11 mouse cellular contexts compared by ENCODE assay signal in the genomic region with DNA sequence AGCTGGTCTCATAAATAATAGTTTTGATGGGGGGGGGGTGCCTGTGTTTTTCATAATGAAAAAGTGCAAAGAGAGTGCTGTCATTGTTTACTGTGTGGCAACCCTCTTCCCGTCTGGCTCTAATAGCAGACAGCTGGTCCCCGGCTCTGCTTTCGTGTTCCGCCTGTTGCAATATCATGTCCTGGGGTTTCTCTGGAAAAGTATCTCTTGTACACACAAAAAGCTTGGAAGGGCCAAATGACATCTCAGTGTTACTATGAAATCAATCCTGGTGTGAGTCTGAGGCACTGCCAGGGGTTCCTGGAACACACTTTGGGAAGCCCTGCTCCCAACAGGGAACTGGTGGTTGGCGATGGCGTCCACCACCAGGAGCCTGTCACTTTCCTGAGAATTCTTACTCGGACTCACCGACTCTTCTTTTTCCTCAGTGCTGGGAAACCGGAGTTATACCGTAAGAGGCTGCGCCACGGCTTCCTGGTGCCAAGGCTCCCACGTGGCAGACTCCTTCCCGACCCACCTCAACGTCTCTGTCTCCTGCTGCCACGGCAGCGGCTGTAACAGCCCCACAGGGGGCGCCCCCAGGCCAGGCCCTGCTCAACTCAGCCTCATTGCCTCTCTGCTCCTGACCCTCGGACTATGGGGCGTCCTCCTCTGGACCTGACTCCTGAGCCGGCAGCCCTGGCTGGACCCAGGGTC. TPM values are rescaled to one million over a fixed set of nuclear protein-coding genes. Genes with fewer than 3 reads are reported as not detected.
DNase-seq lines count a peak whose midpoint lies in the region; ATAC-seq and TF ChIP-seq lines count a peak whose summit lies in the region.
"Had no signal": no experiment of that assay in that cellular context is flagged by ENCODE, and none has a peak within 500 bp of the region (broad histone marks: within the 10 kb centered on the region; RNA-seq: fewer than 3 reads in every experiment).

No protein-coding gene starts in this region.

- H3K36me3 ChIP-seq in midbrain, embryonic 14.5 days (ENCODE audit: control insufficient read depth, insufficient read depth, low read length), result no peaks in the 10 kb centered on the region
- no peaks in the 10 kb centered on the region for H3K36me3 ChIP-seq in midbrain, embryonic 16.5 days (ENCODE audit: control insufficient read depth, insufficient read depth, low read length)

- peak; percentile 50 for TF ChIP-seq CTCF in gastrocnemius, adult 2 months (IDR thresholded peaks at IDR 0.05)

- no peaks in the 10 kb centered on the region for H3K9me3 ChIP-seq in midbrain, embryonic 14.5 days (ENCODE audit: control insufficient read depth, low read length)
- H3K9me3 ChIP-seq in midbrain, embryonic 16.5 days (replicated peaks; ENCODE audit: control insufficient read depth, low read length, poor library complexity, severe bottlenecking), result no peaks in the 10 kb centered on the region

- 0 out of 2 replicates have a peak, but pooled peaks cover under 1% of the 10 kb centered on the region for H3K4me1 ChIP-seq in midbrain, embryonic 14.5 days (ENCODE audit: control insufficient read depth, insufficient read depth, low read length)
- peaks cover 5% of the 10 kb centered on the region for H3K4me1 ChIP-seq in midbrain, embryonic 16.5 days (ENCODE audit: control insufficient read depth, insufficient read depth, low read length)

- ATAC-seq in midbrain, embryonic 14.5 days (ENCODE audit: low FRiP score, low TSS enrichment), result peak; percentile 35; the same call in 1 of the 2 replicates
- no peak for ATAC-seq in midbrain, embryonic 16.5 days

- intact Hi-C loops in gastrocnemius, adult 2 months (cut with DNase I), result loop anchor here (5.0 kb wide), 1 partner anchor 87 kb away; no protein-coding TSS in a partner anchor
- intact Hi-C loops in gastrocnemius, postnatal 36 days (cut with DNase I), result loop anchor here (2.0 to 5.0 kb wide), 2 partner anchors 33 to 90 kb away; no protein-coding TSS in a partner anchor

- no peaks in the 10 kb centered on the region for H3K27me3 ChIP-seq in midbrain, embryonic 14.5 days (ENCODE audit: control insufficient read depth, insufficient read depth, low read length)
- H3K27me3 ChIP-seq in midbrain, embryonic 16.5 days (ENCODE audit: control insufficient read depth, insufficient read depth, low read depth, low read length), result no peaks in the 10 kb centered on the region

- H3K9ac ChIP-seq in midbrain, embryonic 14.5 days (replicated peaks; ENCODE audit: low read length), result no peak overlapping the region
- H3K9ac ChIP-seq in midbrain, embryonic 16.5 days (ENCODE audit: low read depth, low read length), result no peak overlapping the region

- H3K4me2 ChIP-seq in midbrain, embryonic 14.5 days (ENCODE audit: low read length), result no peak overlapping the region
- no peak overlapping the region for H3K4me2 ChIP-seq in midbrain, embryonic 16.5 days (ENCODE audit: low read length)

- peak; percentile 64 for DNase-seq in gastrocnemius, adult 2 months
- no peak for DNase-seq in gastrocnemius, postnatal 36 days
- DNase-seq in midbrain, embryonic 14.5 days, result no peak
- DNase-seq in kidney, postnatal 25 days, result peak; percentile 32 to 64
- DNase-seq in retina, embryonic 14.5 days (ENCODE audit: low spot score), result peak; percentile 39
- no peak for DNase-seq in thymus, postnatal 25 days
- DNase-seq in right cerebral cortex, postnatal 36 days (ENCODE audit: low spot score in 2 of 2), result no peak
- DNase-seq: right cerebral cortex, adult 18-20 months had no signal

- peak overlapping the region; percentile 49 for H3K4me3 ChIP-seq in gastrocnemius, adult 2 months
- no peak overlapping the region for H3K4me3 ChIP-seq in midbrain, embryonic 14.5 days (replicated peaks; ENCODE audit: low read depth, low read length)
- H3K4me3 ChIP-seq in midbrain, embryonic 16.5 days (ENCODE audit: low read depth, low read length), result no peak overlapping the region

- H3K27ac ChIP-seq in gastrocnemius, adult 2 months, result peak overlapping the region; percentile 43; the same call in 1 of the 2 replicates
- no peak overlapping the region for H3K27ac ChIP-seq in midbrain, embryonic 14.5 days (replicated peaks; ENCODE audit: low read depth, low read length)
- no peak overlapping the region for H3K27ac ChIP-seq in midbrain, embryonic 16.5 days (ENCODE audit: low read length)
- H3K27ac ChIP-seq: macrophage had no signal

- WGBS in midbrain, embryonic 14.5 days, result 32% methylated on average over 21 of the region's 21 CpGs
- 32% methylated on average over 21 of the region's 21 CpGs for WGBS in midbrain, embryonic 16.5 days

RNA-seq across cellular contexts. Expression of a gene that starts 6.9 kb away (rescaled TPM):
- 1 to 10 TPM; 2.4 to 2.8 TPM for total RNA-seq in gastrocnemius, adult 2 months (2021)
- 1 to 10 TPM; 2.7 to 4.6 TPM for total RNA-seq in gastrocnemius, postnatal 36 days (2021)
- 26.2 and 63.4 TPM in 2 replicates for polyA plus RNA-seq in midbrain, embryonic 14.5 days (2014; fragmentation: Nextera tagmentation; extraction: Ambion mirVana)
- polyA plus RNA-seq in midbrain, embryonic 16.5 days (2015; fragmentation: Nextera tagmentation; extraction: Ambion mirVana), result 63.2 and 75.3 TPM in 2 replicates
- polyA plus RNA-seq: macrophage had no signal

RNA-seq across cellular contexts. Expression of a gene that starts 12.7 kb away (rescaled TPM):
- 1 to 10 TPM in 1 of 2 experiments, under 1 TPM in 1; 0.89 to 1.3 TPM for total RNA-seq in gastrocnemius, adult 2 months (2021)
- total RNA-seq in gastrocnemius, postnatal 36 days (2021), result under 1 TPM; 0.61 to 0.64 TPM
- polyA plus RNA-seq in midbrain, embryonic 14.5 days (2014; fragmentation: Nextera tagmentation; extraction: Ambion mirVana), result 1.1 and 2.6 TPM in 2 replicates
- 1.6 and 1.8 TPM in 2 replicates for polyA plus RNA-seq in midbrain, embryonic 16.5 days (2015; fragmentation: Nextera tagmentation; extraction: Ambion mirVana)

RNA-seq across cellular contexts. Expression of a gene that starts 22.9 kb away (rescaled TPM):
- not detected for total RNA-seq in gastrocnemius, adult 2 months (2021)
- total RNA-seq in gastrocnemius, postnatal 36 days (2021), result not detected
- polyA plus RNA-seq in midbrain, embryonic 14.5 days (2014; fragmentation: Nextera tagmentation; extraction: Ambion mirVana), result not detected in 2 replicates
- not detected in 2 replicates for polyA plus RNA-seq in midbrain, embryonic 16.5 days (2015; fragmentation: Nextera tagmentation; extraction: Ambion mirVana)
- polyA plus RNA-seq: heart, embryonic 14.5 days; macrophage had no signal

RNA-seq across cellular contexts. Expression of a gene that starts 31.8 kb away (rescaled TPM):
- total RNA-seq in gastrocnemius, adult 2 months (2021), result 1 to 10 TPM; 3.5 to 6.5 TPM
- 1 to 10 TPM; 4.3 to 5.9 TPM for total RNA-seq in gastrocnemius, postnatal 36 days (2021)
- polyA plus RNA-seq in midbrain, embryonic 14.5 days (2014; fragmentation: Nextera tagmentation; extraction: Ambion mirVana), result 216 and 303 TPM in 2 replicates
- polyA plus RNA-seq in midbrain, embryonic 16.5 days (2015; fragmentation: Nextera tagmentation; extraction: Ambion mirVana), result 298 and 327 TPM in 2 replicates

RNA-seq across cellular contexts. Expression of a gene that starts 37.3 kb away (rescaled TPM):
- total RNA-seq in gastrocnemius, adult 2 months (2021), result not detected
- not detected for total RNA-seq in gastrocnemius, postnatal 36 days (2021)
- 0.93 and 1.8 TPM in 2 replicates for polyA plus RNA-seq in midbrain, embryonic 14.5 days (2014; fragmentation: Nextera tagmentation; extraction: Ambion mirVana)
- polyA plus RNA-seq in midbrain, embryonic 16.5 days (2015; fragmentation: Nextera tagmentation; extraction: Ambion mirVana), result 1.6 and 1.7 TPM in 2 replicates
- polyA plus RNA-seq: macrophage had no signal

Comparison
In these comparisons a context has a peak if more than half of its experiments do, and no peak if none do; other contexts are left out.
1. DNase-seq: peak in gastrocnemius, adult 2 months (single experiment), kidney, postnatal 25 days (2 of 2) and retina, embryonic 14.5 days (single experiment); none in gastrocnemius, postnatal 36 days (0 of 2), midbrain, embryonic 14.5 days (single experiment), thymus, postnatal 25 days (single experiment) and right cerebral cortex, postnatal 36 days (0 of 2).